ENCODE assay signal across 8 mouse cellular contexts in genomic region chr7:109255506-109256352, GRCm38 (mm10).
DNase-seq lines count a peak whose midpoint lies in the region; ATAC-seq and TF ChIP-seq lines count a peak whose summit lies in the region.

No protein-coding gene starts in this region.

- no peaks in the 10 kb centered on the region for H3K4me1 ChIP-seq in bone marrow, adult 2 months (ENCODE audit: control insufficient read depth, insufficient read depth, low read length)
- no peaks in the 10 kb centered on the region for H3K4me1 ChIP-seq in embryonic fibroblast, embryonic 13.5 days (ENCODE audit: control insufficient read depth, insufficient read depth, low read length)
- no peaks in the 10 kb centered on the region for H3K4me1 ChIP-seq in lung, embryonic 14.5 days (ENCODE audit: insufficient read depth)
- no peaks in the 10 kb centered on the region for H3K4me1 ChIP-seq in thymus, adult 2 months (replicated peaks; ENCODE audit: control insufficient read depth, insufficient read depth, low read length)

- intact Hi-C loops in heart, postnatal 10 days (cut with DNase I) = no loop called here

- H3K9me3 ChIP-seq in lung, embryonic 14.5 days (ENCODE audit: low read depth, low read length) = no peaks in the 10 kb centered on the region

- DNase-seq in A20 (ENCODE audit: low read depth, low spot score) = peak; percentile 42
- peak; percentile 44 to 59 for DNase-seq in heart, postnatal 10 days
- peak; percentile 77 to 80 for DNase-seq in kidney, postnatal 4 days
- DNase-seq in lung, embryonic 14.5 days = peak; percentile 74
- peak; percentile 25 for DNase-seq in ovary, postnatal 14 days (ENCODE audit: low spot score)
- peak; percentile 71 for DNase-seq in thymus, adult 2 months

- no peak overlapping the region for H3K27ac ChIP-seq in bone marrow, adult 2 months (ENCODE audit: control insufficient read depth, insufficient read depth, low read depth, low read length, poor library complexity)
- H3K27ac ChIP-seq in embryonic fibroblast, embryonic 13.5 days (ENCODE audit: insufficient read depth, low read length) = no peak overlapping the region
- no peak overlapping the region for H3K27ac ChIP-seq in lung, embryonic 14.5 days (ENCODE audit: low read depth)
- no peak overlapping the region for H3K27ac ChIP-seq in thymus, adult 2 months (ENCODE audit: control insufficient read depth, insufficient read depth, low read length)

- no peak overlapping the region for H3K9ac ChIP-seq in lung, embryonic 14.5 days

- WGBS in bone marrow, adult 2 months = 38% methylated on average over 28 of the region's 28 CpGs
- 21% methylated on average over 28 of the region's 28 CpGs for WGBS in lung, embryonic 14.5 days
- 49% methylated on average over 28 of the region's 28 CpGs for WGBS in thymus, adult 2 months

- peak overlapping the region; percentile 49 for H3K4me2 ChIP-seq in lung, embryonic 14.5 days

- H3K4me3 ChIP-seq in bone marrow, adult 2 months (replicated peaks; ENCODE audit: control insufficient read depth, low read depth, low read length) = no peak overlapping the region
- H3K4me3 ChIP-seq in embryonic fibroblast, embryonic 13.5 days (ENCODE audit: insufficient read depth, low read length) = no peak overlapping the region
- no peak overlapping the region for H3K4me3 ChIP-seq in lung, embryonic 14.5 days (ENCODE audit: low read depth, low read length)
- no peak overlapping the region for H3K4me3 ChIP-seq in thymus, adult 2 months (ENCODE audit: control insufficient read depth, insufficient read depth, low read length)

- peak; percentile 50; the same call in 1 of the 2 replicates for TF ChIP-seq CTCF in bone marrow, adult 2 months (IDR thresholded peaks at IDR 0.05; ENCODE audit: control insufficient read depth, insufficient read depth, low read length)
- TF ChIP-seq CTCF in embryonic fibroblast, embryonic 13.5 days (IDR thresholded peaks at IDR 0.05; ENCODE audit: borderline replicate concordance, insufficient read depth, low read length) = 0 out of 2 replicates have a peak, but pooled peaks have one; percentile 32
- TF ChIP-seq CTCF in lung, embryonic 14.5 days (IDR thresholded peaks at IDR 0.05; ENCODE audit: low read depth) = peak; percentile 63
- TF ChIP-seq CTCF in thymus, adult 2 months (IDR thresholded peaks at IDR 0.05; ENCODE audit: borderline replicate concordance, control insufficient read depth, extremely low read depth, insufficient read depth, low read length, poor library complexity) = peak; percentile 60; the same call in 1 of the 2 replicates

- peak; percentile 76 for ATAC-seq in lung, embryonic 14.5 days (ENCODE audit: insufficient read depth)

- TF ChIP-seq POLR2A in bone marrow, adult 2 months (IDR thresholded peaks at IDR 0.05; ENCODE audit: borderline replicate concordance, control insufficient read depth, low read depth, low read length) = no peak
- TF ChIP-seq POLR2A in embryonic fibroblast, embryonic 13.5 days (IDR thresholded peaks at IDR 0.05; ENCODE audit: low read depth, low read length) = no peak
- TF ChIP-seq POLR2A in thymus, adult 2 months (IDR thresholded peaks at IDR 0.05; ENCODE audit: control insufficient read depth, extremely low read depth, insufficient read depth, low read length, poor library complexity) = no peak

- H3K36me3 ChIP-seq in lung, embryonic 14.5 days (ENCODE audit: insufficient read depth) = no peaks in the 10 kb centered on the region
- no peaks in the 10 kb centered on the region for H3K36me3 ChIP-seq in thymus, adult 2 months (ENCODE audit: control insufficient read depth, insufficient read depth, low read length)

- H3K27me3 ChIP-seq in lung, embryonic 14.5 days (ENCODE audit: insufficient read depth, low read length) = no peaks in the 10 kb centered on the region
- no peaks in the 10 kb centered on the region for H3K27me3 ChIP-seq in thymus, adult 2 months (ENCODE audit: control insufficient read depth, insufficient read depth, low read length)

Comparison
In these comparisons a context has a peak if more than half of its experiments do, and no peak if none do; other contexts are left out.
1. DNase-seq: peak in every context shown above with its lines; median percentile 78 in kidney, postnatal 4 days; 74 in lung, embryonic 14.5 days; 71 in thymus, adult 2 months; 52 in heart, postnatal 10 days; 42 in A20; 25 in ovary, postnatal 14 days.